Mouse (Mus musculus): ENCODE measurements around the gene Prmt7.

GRCm38 (mm10) chr8:106298846-106299245, 88.1 kb downstream of the Prmt7 start:
- TF ChIP-seq CTCF (conservative IDR thresholded peaks at IDR 0.05; ENCODE audit: insufficient read depth, insufficient read length, low read depth, low read length) (no peak), POLR2A (IDR thresholded peaks at IDR 0.05; ENCODE audit: low read depth, low read length) (no peak)
